Comparison of ENCODE assay signal across 8 mouse cellular contexts in genomic region chr7:127459311-127459710, GRCm38 (mm10). TPM values are rescaled to one million over a fixed set of nuclear protein-coding genes. Genes with fewer than 3 reads are reported as not detected.
DNase-seq lines count a peak whose midpoint lies in the region; ATAC-seq and TF ChIP-seq lines count a peak whose summit lies in the region.
"Not testable (repeated sequence)": the region's sequence is repeated elsewhere in the genome, so short reads cannot be mapped to it uniquely, and the experiment has no call there.

Gene Prr14 (plus strand): TSS chr7:127459611.

- not testable (repeated sequence) for H3K9me3 ChIP-seq in embryonic facial prominence, embryonic 14.5 days (ENCODE audit: control insufficient read depth, low read length); limb, embryonic 14.5 days (ENCODE audit: control insufficient read depth, low read length); midbrain, embryonic 11.5 days (ENCODE audit: control insufficient read depth, low read length); stomach, postnatal 0 days (ENCODE audit: control insufficient read depth, low read length)

- 96% methylated on average over 8 of the region's 8 CpGs for WGBS in embryonic facial prominence, embryonic 14.5 days
- WGBS in large intestine, adult 2 months = 96% methylated on average over 8 of the region's 8 CpGs
- WGBS in limb, embryonic 14.5 days = 95% methylated on average over 7 of the region's 8 CpGs
- WGBS in midbrain, embryonic 11.5 days = 96% methylated on average over 7 of the region's 8 CpGs
- WGBS in stomach, postnatal 0 days = 96% methylated on average over 8 of the region's 8 CpGs

- H3K27ac ChIP-seq in embryonic facial prominence, embryonic 14.5 days (replicated peaks; ENCODE audit: low read depth, low read length); limb, embryonic 14.5 days (replicated peaks; ENCODE audit: low read depth, low read length); midbrain, embryonic 11.5 days (ENCODE audit: low read depth, low read length); stomach, postnatal 0 days (replicated peaks): not testable (repeated sequence)

- H3K36me3 ChIP-seq in embryonic facial prominence, embryonic 14.5 days (ENCODE audit: control insufficient read depth, insufficient read depth, low read length) = peaks cover 52% of the 10 kb centered on the region
- H3K36me3 ChIP-seq in limb, embryonic 14.5 days (ENCODE audit: control insufficient read depth, insufficient read depth, low read length) = peaks cover 57% of the 10 kb centered on the region
- H3K36me3 ChIP-seq in midbrain, embryonic 11.5 days (ENCODE audit: control insufficient read depth, insufficient read depth, low read length) = peaks cover 14% of the 10 kb centered on the region
- H3K36me3 ChIP-seq in stomach, postnatal 0 days (ENCODE audit: control insufficient read depth, insufficient read depth, low read length) = not testable (repeated sequence)

- not testable (repeated sequence) for TF ChIP-seq EP300 in stomach, postnatal 0 days (optimal IDR thresholded peaks at IDR 0.05)

- not testable (repeated sequence) for TF ChIP-seq POLR2A in limb, embryonic 14.5 days (IDR thresholded peaks at IDR 0.05; ENCODE audit: borderline replicate concordance, extremely low read depth, insufficient read depth, insufficient read length)

- H3K4me1 ChIP-seq in embryonic facial prominence, embryonic 14.5 days (ENCODE audit: control insufficient read depth, insufficient read depth, low read length); limb, embryonic 14.5 days (ENCODE audit: control insufficient read depth, insufficient read depth, low read length); midbrain, embryonic 11.5 days (ENCODE audit: control insufficient read depth, insufficient read depth, low read length); stomach, postnatal 0 days (replicated peaks; ENCODE audit: control insufficient read depth, insufficient read depth): not testable (repeated sequence)

- DNase-seq in embryonic facial prominence, embryonic 14.5 days (ENCODE audit: low spot score); gastrocnemius, postnatal 25 days; heart, postnatal 4 days; large intestine, adult 2 months (ENCODE audit: low read depth, low spot score); limb, embryonic 14.5 days (ENCODE audit: low spot score); midbrain, embryonic 11.5 days (ENCODE audit: low spot score, missing footprints); stomach, postnatal 0 days (ENCODE audit: low spot score): not testable (repeated sequence)

- TF ChIP-seq CTCF in stomach, postnatal 0 days (IDR thresholded peaks at IDR 0.05; ENCODE audit: low read depth) = not testable (repeated sequence)

- ATAC-seq in activated CD4-positive, CD25-positive, alpha-beta regulatory T cell, adult 4 months; embryonic facial prominence, embryonic 14.5 days (ENCODE audit: low read depth); limb, embryonic 14.5 days (ENCODE audit: low FRiP score, low read depth); midbrain, embryonic 11.5 days (ENCODE audit: low FRiP score); stomach, postnatal 0 days (ENCODE audit: low FRiP score, low TSS enrichment): not testable (repeated sequence)

- not testable (repeated sequence) for H3K9ac ChIP-seq in embryonic facial prominence, embryonic 14.5 days (ENCODE audit: low read depth, low read length); limb, embryonic 14.5 days (ENCODE audit: low read depth, low read length, severe bottlenecking); midbrain, embryonic 11.5 days (ENCODE audit: low read length); stomach, postnatal 0 days (ENCODE audit: low read length)

- H3K27me3 ChIP-seq in embryonic facial prominence, embryonic 14.5 days (replicated peaks; ENCODE audit: control insufficient read depth, insufficient read depth, low read length); limb, embryonic 14.5 days (ENCODE audit: control insufficient read depth, insufficient read depth, low read length); midbrain, embryonic 11.5 days (ENCODE audit: control insufficient read depth, insufficient read depth, low read length); stomach, postnatal 0 days (ENCODE audit: control insufficient read depth, insufficient read depth, low read length): not testable (repeated sequence)

- H3K4me2 ChIP-seq in embryonic facial prominence, embryonic 14.5 days (ENCODE audit: low read depth, low read length); limb, embryonic 14.5 days (replicated peaks; ENCODE audit: low read depth, low read length, severe bottlenecking); midbrain, embryonic 11.5 days; stomach, postnatal 0 days (replicated peaks; ENCODE audit: low read depth): not testable (repeated sequence)

- not testable (repeated sequence) for H3K4me3 ChIP-seq in embryonic facial prominence, embryonic 14.5 days (ENCODE audit: low read depth, low read length); limb, embryonic 14.5 days (replicated peaks; ENCODE audit: low read length); midbrain, embryonic 11.5 days (ENCODE audit: low read depth, low read length); stomach, postnatal 0 days (ENCODE audit: low read depth, low read length)

RNA-seq across cellular contexts. Expression of gene Prr14, which starts in this region (rescaled TPM):
- 100 to 1,000 TPM; 137 to 165 TPM for polyA plus RNA-seq in activated CD4-positive, CD25-positive, alpha-beta regulatory T cell, adult 4 months (2017; shearing (Covaris generic))
- 40.4 and 41.9 TPM in 2 replicates for polyA plus RNA-seq in embryonic facial prominence, embryonic 14.5 days (2014; fragmentation: Nextera tagmentation; extraction: Ambion mirVana)
- total RNA-seq in gastrocnemius, postnatal 25 days (2021) = 10 to 100 TPM; 17.3 to 17.7 TPM
- 10 to 100 TPM; 28.0 to 28.9 TPM for total RNA-seq in heart, postnatal 4 days (2021)
- polyA plus RNA-seq in large intestine, adult 2 months (2012; rRNA removed) = 59.8 and 93.6 TPM in 2 replicates
- polyA plus RNA-seq in limb, embryonic 14.5 days (2012; rRNA removed) = 65.8 and 86.0 TPM in 2 replicates
- 43.7 and 49.7 TPM in 2 replicates for polyA plus RNA-seq in limb, embryonic 14.5 days (2014; fragmentation: Nextera tagmentation; extraction: Ambion mirVana)
- 70.3 and 72.4 TPM in 2 replicates for polyA plus RNA-seq in midbrain, embryonic 11.5 days (2014; fragmentation: Nextera tagmentation; extraction: Ambion mirVana)
- polyA plus RNA-seq in stomach, postnatal 0 days (2015; fragmentation: Nextera tagmentation; extraction: Ambion mirVana) = 30.4 and 36.5 TPM in 2 replicates
